Mouse (Mus musculus) embryonic facial prominence, embryonic 10.5 days (tissue): ENCODE data around the gene Gpr45. TPM values are rescaled to one million over a fixed set of nuclear protein-coding genes. Genes with fewer than 3 reads are reported as not detected.

Source experiments
- DNase-seq: peaks from one replicate; pipeline ENCODE4 v3.0.0-alpha.2; 2017; ENCODE audit warnings: low spot score
- H3K27ac ChIP-seq: fragments of 300-500 bp; sonication (generic); replicated peaks from 2 replicates; pipeline ENCODE4 v1.5.1; 2016; ENCODE audit warnings: mild to moderate bottlenecking
- H3K27me3 ChIP-seq: fragments of 300-500 bp; sonication (generic); replicated peaks from 2 replicates; pipeline ENCODE4 v1.6.1; 2016; ENCODE audit warnings: low read depth, mild to moderate bottlenecking; ENCODE audit not compliant: poor library complexity, severe bottlenecking
- H3K36me3 ChIP-seq: fragments of 300-500 bp; sonication (generic); replicated peaks from 2 replicates; pipeline ENCODE4 v1.6.1; 2016; ENCODE audit warnings: mild to moderate bottlenecking, moderate library complexity
- H3K4me1 ChIP-seq: fragments of 300-500 bp; sonication (generic); 2 replicates; pipeline ENCODE4 v1.6.1; 2016
- H3K4me3 ChIP-seq: fragments of 300-500 bp; sonication (generic); 2 replicates; pipeline ENCODE4 v1.5.1; 2016; ENCODE audit warnings: mild to moderate bottlenecking, moderate library complexity
- H3K9me3 ChIP-seq: fragments of 300-500 bp; sonication (generic); 2 replicates; pipeline ENCODE4 v1.6.1; 2016; ENCODE audit warnings: mild to moderate bottlenecking
- WGBS: fragments of 180-500 bp; shearing (Covaris S2); methylation state at CpG from one replicate; pipeline ENCODE4 v1.1.7; 2016; 5-methylcytosine and 5-hydroxymethylcytosine counted together
- polyA plus RNA-seq: library from polyadenylated mRNA; unstranded; fragments of >200 nt; fragmentation: Nextera tagmentation; extraction: Ambion mirVana; gene quantifications from 2 replicates; pipeline ENCODE4 v1.2.1, GENCODE M21; 2016

Gpr45 gene
- polyA plus RNA-seq = 13.1 and 14.7 TPM in 2 replicates

GRCm38 (mm10) chr1:42952734-42953481 is at the start of gene Gpr45:
Gpr45 (plus strand) TSS chr1:42952872.
- peaks cover 16% of the 10 kb centered on the region for H3K4me1 ChIP-seq
- H3K36me3 ChIP-seq = no peaks in the 10 kb centered on the region
- H3K4me3 ChIP-seq = peak within 1 kb of the TSS; percentile 91
- H3K27ac ChIP-seq = peak within 1 kb of the TSS; percentile 97
- H3K9me3 ChIP-seq = no peaks in the 10 kb centered on the region
- 1% methylated on average over 71 of the region's 71 CpGs for WGBS
- peak; percentile 80 for DNase-seq
- H3K27me3 ChIP-seq = peaks cover 7% of the 10 kb centered on the region

GRCm38 (mm10) chr1:42905148-42905547 is 47.5 kb upstream of the Gpr45 start:
- Histone ChIP-seq H3K36me3 (peaks cover 42% of the 10 kb centered on the region), H3K4me1 (peaks cover 7% of the 10 kb centered on the region; the same call in 1 of the 2 replicates), H3K27me3 (no peaks in the 10 kb centered on the region), H3K9me3 (no peaks in the 10 kb centered on the region), H3K4me3 (no peak overlapping the region), H3K27ac (no peak overlapping the region)
- no peak for DNase-seq
- 87% methylated on average over 11 of the region's 11 CpGs for WGBS

GRCm38 (mm10) chr1:42906696-42907095 is 46.0 kb upstream of the Gpr45 start:
- H3K27me3 ChIP-seq = no peaks in the 10 kb centered on the region
- H3K27ac ChIP-seq = no peak overlapping the region
- 72% methylated on average over 7 of the region's 7 CpGs for WGBS
- no peak for DNase-seq
- peaks cover 27% of the 10 kb centered on the region for H3K36me3 ChIP-seq
- peaks cover 17% of the 10 kb centered on the region for H3K4me1 ChIP-seq
- no peaks in the 10 kb centered on the region for H3K9me3 ChIP-seq
- H3K4me3 ChIP-seq = no peak overlapping the region

- H3K4me1 ChIP-seq = peaks cover 17% of the 10 kb centered on the region
- H3K4me3 ChIP-seq = no peak overlapping the region
- no peak overlapping the region for H3K27ac ChIP-seq
- H3K27me3 ChIP-seq = no peaks in the 10 kb centered on the region
- H3K9me3 ChIP-seq = no peaks in the 10 kb centered on the region
- no peak for DNase-seq
- peaks cover 27% of the 10 kb centered on the region for H3K36me3 ChIP-seq
- 47% methylated on average over 4 of the region's 4 CpGs for WGBS
Observed at GRCm38 (mm10) chr1:42907153-42907552, 45.5 kb upstream of the Gpr45 start.

GRCm38 (mm10) chr1:42915062-42915461 is 37.6 kb upstream of the Gpr45 start:
- no peak for DNase-seq
- WGBS = 18% methylated on average over 4 of the region's 4 CpGs
- no peak overlapping the region for H3K27ac ChIP-seq
- no peaks in the 10 kb centered on the region for H3K27me3 ChIP-seq
- H3K4me1 ChIP-seq = peaks cover 19% of the 10 kb centered on the region
- no peaks in the 10 kb centered on the region for H3K9me3 ChIP-seq
- no peaks in the 10 kb centered on the region for H3K36me3 ChIP-seq
- H3K4me3 ChIP-seq = no peak overlapping the region

GRCm38 (mm10) chr1:42916719-42917118 is 36.0 kb upstream of the Gpr45 start:
- H3K4me3 ChIP-seq = no peak overlapping the region
- 87% methylated on average over 7 of the region's 7 CpGs for whole genome bisulfite sequencing
- H3K27ac ChIP-seq = no peak overlapping the region
- no peaks in the 10 kb centered on the region for H3K36me3 ChIP-seq
- no peaks in the 10 kb centered on the region for H3K9me3 ChIP-seq
- H3K27me3 ChIP-seq = no peaks in the 10 kb centered on the region
- DNase-seq = no peak
- H3K4me1 ChIP-seq = peaks cover 9% of the 10 kb centered on the region

- WGBS = 11% methylated on average over 4 of the region's 4 CpGs
- H3K36me3 ChIP-seq = no peaks in the 10 kb centered on the region
- peak overlapping the region; percentile 31 for H3K4me3 ChIP-seq
- DNase-seq = peak; percentile 70
- H3K9me3 ChIP-seq = no peaks in the 10 kb centered on the region
- no peaks in the 10 kb centered on the region for H3K27me3 ChIP-seq
- H3K4me1 ChIP-seq = peaks cover 9% of the 10 kb centered on the region
- no peak overlapping the region for H3K27ac ChIP-seq
Observed at GRCm38 (mm10) chr1:42917908-42918307, 34.8 kb upstream of the Gpr45 start.

- H3K4me1 ChIP-seq = peaks cover 4% of the 10 kb centered on the region; the same call in 1 of the 2 replicates
- WGBS = 70% methylated on average over 5 of the region's 5 CpGs
- H3K36me3 ChIP-seq = no peaks in the 10 kb centered on the region
- no peak for DNase-seq
- H3K27ac ChIP-seq = no peak overlapping the region
- H3K4me3 ChIP-seq = no peak overlapping the region
- no peaks in the 10 kb centered on the region for H3K27me3 ChIP-seq
- H3K9me3 ChIP-seq = no peaks in the 10 kb centered on the region
Observed at GRCm38 (mm10) chr1:42923924-42924323, 28.7 kb upstream of the Gpr45 start.

- Histone ChIP-seq H3K27ac (no peak overlapping the region), H3K4me3 (no peak overlapping the region), H3K4me1 (0 out of 2 replicates have a peak, but pooled peaks cover 9% of the 10 kb centered on the region), H3K27me3 (no peaks in the 10 kb centered on the region), H3K9me3 (no peaks in the 10 kb centered on the region), H3K36me3 (no peaks in the 10 kb centered on the region)
- DNase-seq = no peak
- WGBS = 77% methylated on average over 1 of the region's 1 CpGs
Observed at GRCm38 (mm10) chr1:42933613-42934012, 19.1 kb upstream of the Gpr45 start.

- WGBS = 79% methylated on average over 4 of the region's 4 CpGs
- H3K27me3 ChIP-seq = peaks cover 7% of the 10 kb centered on the region
- no peak overlapping the region for H3K4me3 ChIP-seq
- H3K9me3 ChIP-seq = no peaks in the 10 kb centered on the region
- H3K4me1 ChIP-seq = peaks cover 12% of the 10 kb centered on the region
- no peak overlapping the region for H3K27ac ChIP-seq
- H3K36me3 ChIP-seq = no peaks in the 10 kb centered on the region
- DNase-seq = no peak
Observed at GRCm38 (mm10) chr1:42948486-42948885, 4.2 kb upstream of the Gpr45 start.

- Histone ChIP-seq H3K9me3 (no peaks in the 10 kb centered on the region), H3K27ac (peak overlapping the region; percentile 97), H3K36me3 (no peaks in the 10 kb centered on the region), H3K4me1 (peaks cover 16% of the 10 kb centered on the region), H3K27me3 (peaks cover 7% of the 10 kb centered on the region), H3K4me3 (peak overlapping the region; percentile 91)
- WGBS = under 1% methylated on average over 16 of the region's 16 CpGs
- no peak for DNase-seq
Observed at GRCm38 (mm10) chr1:42953482-42953822, 780 bp downstream of the Gpr45 start.

- Histone ChIP-seq H3K36me3 (no peaks in the 10 kb centered on the region), H3K9me3 (no peaks in the 10 kb centered on the region), H3K4me1 (peaks cover 13% of the 10 kb centered on the region), H3K27me3 (no peaks in the 10 kb centered on the region), H3K4me3 (no peak overlapping the region), H3K27ac (no peak overlapping the region)
- no peak for DNase-seq
- WGBS = 96% methylated on average over 1 of the region's 1 CpGs
Observed at GRCm38 (mm10) chr1:42956828-42957227, 4.2 kb downstream of the Gpr45 start.

- WGBS = 80% methylated on average over 8 of the region's 8 CpGs
- H3K27me3 ChIP-seq = no peaks in the 10 kb centered on the region
- no peak for DNase-seq
- no peaks in the 10 kb centered on the region; the same call in 1 of the 2 replicates for H3K4me1 ChIP-seq
- no peak overlapping the region for H3K27ac ChIP-seq
- H3K36me3 ChIP-seq = no peaks in the 10 kb centered on the region
- H3K9me3 ChIP-seq = no peaks in the 10 kb centered on the region
- no peak overlapping the region for H3K4me3 ChIP-seq
Observed at GRCm38 (mm10) chr1:42983082-42983771, 30.6 kb downstream of the Gpr45 start.
